Mouse (Mus musculus) MEL (cell line): ENCODE results near the gene Sec16a. TPM values are rescaled to one million over a fixed set of nuclear protein-coding genes. Genes with fewer than 3 reads are reported as not detected.

ENCODE experiments used
- DNase-seq: peaks from one replicate; pipeline ENCODE4 v3.0.0; 2011; ENCODE audit warnings: low read depth, low spot score
- H3K27ac ChIP-seq: 2 replicates; pipeline ENCODE4 v1.5.1; 2012; ENCODE audit warnings: low read depth, mild to moderate bottlenecking, control low read depth, low read length, moderate library complexity; ENCODE audit not compliant: control insufficient read depth
- H3K27me3 ChIP-seq, 2 experiments: fragments of 150-350 bp in 1 of 2; sonication (generic) in 1 of 2; 2 replicates each; pipeline ENCODE4 v1.6.1; 2012; ENCODE audit warnings: low read length in 2 of 2, mild to moderate bottlenecking in 2 of 2, improper control_type of control experiment in 1 of 2, moderate library complexity in 1 of 2; ENCODE audit not compliant: insufficient read depth in 2 of 2, control insufficient read depth in 1 of 2
- H3K36me3 ChIP-seq, 2 experiments: 2 replicates each; pipeline ENCODE4 v1.6.1; 2012 to 2014; ENCODE audit warnings: low read length in 2 of 2, improper control_type of control experiment in 1 of 2, inconsistent platforms in 1 of 2, mild to moderate bottlenecking in 1 of 2; ENCODE audit not compliant: insufficient read depth in 2 of 2, control insufficient read depth in 1 of 2
- H3K4me1 ChIP-seq, 2 experiments: fragments of 150-350 bp in 1 of 2; sonication (generic) in 1 of 2; 2 replicates each; pipeline ENCODE4 v1.6.1; 2012; ENCODE audit warnings: low read length in 2 of 2, improper control_type of control experiment in 1 of 2, mild to moderate bottlenecking in 1 of 2; ENCODE audit not compliant: insufficient read depth in 2 of 2, control insufficient read depth in 1 of 2
- H3K4me3 ChIP-seq, 2 experiments: fragments of 150-350 bp in 1 of 2; sonication (generic) in 1 of 2; 2 replicates each; pipeline ENCODE4 v1.5.1; 2012; ENCODE audit warnings: low read depth in 2 of 2, low read length in 2 of 2, mild to moderate bottlenecking in 2 of 2, moderate library complexity in 2 of 2, control low read depth in 1 of 2, improper control_type of control experiment in 1 of 2; ENCODE audit not compliant: control insufficient read depth in 1 of 2, insufficient read depth in 1 of 2
- H3K79me2 ChIP-seq: 2 replicates; pipeline ENCODE4 v1.6.1; 2012; ENCODE audit warnings: mild to moderate bottlenecking, low read length, moderate library complexity; ENCODE audit not compliant: control insufficient read depth, poor library complexity, insufficient read depth
- H3K9ac ChIP-seq: 2 replicates; pipeline ENCODE4 v1.6.1; 2012; ENCODE audit warnings: low read depth, mild to moderate bottlenecking, control low read depth, low read length, moderate library complexity; ENCODE audit not compliant: control insufficient read depth, poor library complexity, severe bottlenecking
- H3K9me3 ChIP-seq: fragments of 150-350 bp; sonication (generic); replicated peaks from 2 replicates; pipeline ENCODE4 v1.6.1; 2012; ENCODE audit warnings: mild to moderate bottlenecking, low read length, improper control_type of control experiment, moderate library complexity; ENCODE audit not compliant: insufficient read depth
- CTCF ChIP-seq, 3 experiments: IDR thresholded peaks in 2 of 3; conservative IDR thresholded peaks in 1 of 3; 2 replicates each; pipeline ENCODE4 v1.5.1; 2011 to 2012; ENCODE audit warnings: low read length in 3 of 3, low read depth in 2 of 3, mild to moderate bottlenecking in 2 of 3, improper control_type of control experiment in 1 of 3, inconsistent platforms in 1 of 3, mixed read lengths in 1 of 3, moderate library complexity in 1 of 3; ENCODE audit not compliant: control insufficient read depth in 1 of 3, insufficient read depth in 1 of 3, poor library complexity in 1 of 3, severe bottlenecking in 1 of 3
- EP300 ChIP-seq, 2 experiments: IDR thresholded peaks; 2 replicates each; pipeline ENCODE4 v1.6.1; 2011; ENCODE audit warnings: improper control_type of control experiment in 2 of 2, low read length in 2 of 2, low read depth in 1 of 2, mild to moderate bottlenecking in 1 of 2
- ETS1 ChIP-seq: IDR thresholded peaks from 2 replicates; pipeline ENCODE4 v1.6.1; 2012; ENCODE audit warnings: low read depth, mild to moderate bottlenecking, inconsistent platforms, low read length, improper control_type of control experiment, moderate library complexity
- KAT2A ChIP-seq: conservative IDR thresholded peaks from 2 replicates; pipeline ENCODE4 v1.6.1; 2012; ENCODE audit warnings: low read depth, low read length, improper control_type of control experiment, inconsistent platforms
- MEF2A ChIP-seq: IDR thresholded peaks from 2 replicates; pipeline ENCODE4 v1.6.1; 2014; ENCODE audit warnings: low read depth, mild to moderate bottlenecking, inconsistent platforms, low read length, improper control_type of control experiment; ENCODE audit not compliant: poor library complexity, insufficient replicate concordance, severe bottlenecking; ENCODE audit errors: extremely low read depth
- MXI1 ChIP-seq: IDR thresholded peaks from 2 replicates; pipeline ENCODE4 v1.6.1; 2011; ENCODE audit warnings: mild to moderate bottlenecking, low read depth, low read length, improper control_type of control experiment
- POLR2AphosphoS5 ChIP-seq: IDR thresholded peaks from 2 replicates; pipeline ENCODE4 v1.6.1; 2012; ENCODE audit warnings: low read depth, borderline replicate concordance, mild to moderate bottlenecking, inconsistent platforms, low read length, moderate library complexity, mixed read lengths
- RAD21 ChIP-seq: IDR thresholded peaks from 2 replicates; pipeline ENCODE4 v1.6.1; 2011; ENCODE audit warnings: mild to moderate bottlenecking, low read depth, low read length, improper control_type of control experiment
- SMC3 ChIP-seq: IDR thresholded peaks from 2 replicates; pipeline ENCODE4 v1.6.1; 2011; ENCODE audit warnings: low read depth, low read length, improper control_type of control experiment
- TBP ChIP-seq: IDR thresholded peaks from 2 replicates; pipeline ENCODE4 v1.8.0; 2011; ENCODE audit warnings: low read depth, low read length, improper control_type of control experiment
- UBTF ChIP-seq: IDR thresholded peaks from 2 replicates; pipeline ENCODE4 v1.6.1; 2012; ENCODE audit warnings: low read depth, mild to moderate bottlenecking, inconsistent platforms, low read length, improper control_type of control experiment, moderate library complexity, borderline replicate concordance; ENCODE audit not compliant: insufficient read depth
- ZKSCAN1 ChIP-seq: IDR thresholded peaks from 2 replicates; pipeline ENCODE4 v1.6.1; 2012; ENCODE audit warnings: low read depth, mild to moderate bottlenecking, inconsistent platforms, low read length, improper control_type of control experiment, moderate library complexity
- ZMIZ1 ChIP-seq: IDR thresholded peaks from 2 replicates; pipeline ENCODE4 v1.6.1; 2012; ENCODE audit warnings: low read depth, mild to moderate bottlenecking, inconsistent platforms, low read length, improper control_type of control experiment, moderate library complexity
- polyA plus RNA-seq, 2 experiments: library from polyadenylated mRNA; stranded (reverse) in 1 of 2; unstranded in 1 of 2; fragments of >175 nt in 1 of 2; fragments of >200 nt in 1 of 2; gene quantifications; 2 replicates each; pipeline versions ENCODE4 v1.2.1 to v1.2.4; 2012; ENCODE audit warnings: low replicate concordance in 2 of 2, low read depth in 1 of 2; ENCODE audit not compliant: insufficient read length in 2 of 2, insufficient read depth in 1 of 2, missing spikeins in 1 of 2
- total RNA-seq: library from RNA; depleted of rRNA; stranded (reverse); fragments of 300-350 nt; gene quantifications from 2 replicates; pipeline ENCODE4 v1.2.3, GENCODE M21; 2012

Gene Sec16a
- total and polyA plus RNA-seq, 3 experiments, result 20.3 to 38.0 TPM; not detected in 1

GRCm38 (mm10) chr2:26475505-26476430, 30.8 kb upstream of the Sec16a start:
- Histone ChIP-seq H3K27me3 (peaks cover 4 to 10% of the 10 kb centered on the region in 2 experiments), H3K36me3 (no peaks in the 10 kb centered on the region), H3K4me1 (no peaks in the 10 kb centered on the region)

GRCm38 (mm10) chr2:26474789-26475504, 29.9 kb upstream of the Sec16a start:
- TF ChIP-seq UBTF (no peak), RAD21 (no peak), CTCF (IDR thresholded peaks at IDR 0.05 in 2 of 3, conservative IDR thresholded peaks at IDR 0.05 in 1 of 3; ENCODE audit: control insufficient read depth in 1 of 3, insufficient read depth in 1 of 3, low read depth in 2 of 3, low read length in 3 of 3, poor library complexity in 1 of 3, severe bottlenecking in 1 of 3) (peak in 2 of 3 experiments; percentile 11 to 13; a peak in 1 of 6 replicates), SMC3 (0 out of 2 replicates have a peak, but pooled peaks have one; percentile 10), ETS1 (no peak)
- Histone ChIP-seq H3K9ac (no peak overlapping the region), H3K9me3 (no peaks in the 10 kb centered on the region), H3K36me3 (no peaks in the 10 kb centered on the region), H3K27ac (no peak overlapping the region), H3K4me3 (no peak overlapping the region), H3K27me3 (peaks cover 4 to 10% of the 10 kb centered on the region in 2 experiments), H3K4me1 (no peaks in the 10 kb centered on the region), H3K79me2 (no peaks in the 10 kb centered on the region)
- DNase-seq, result no peak

More at GRCm38 (mm10) chr2:26475505-26476430, 30.8 kb upstream of the Sec16a start:
- H3K27ac ChIP-seq, result no peak overlapping the region
- no peak overlapping the region for H3K9ac ChIP-seq
- DNase-seq, result no peak
- no peaks in the 10 kb centered on the region for H3K9me3 ChIP-seq
- no peak overlapping the region for H3K4me3 ChIP-seq
- H3K79me2 ChIP-seq, result no peaks in the 10 kb centered on the region
- TF ChIP-seq ETS1, result no peak
- no peak for TF ChIP-seq MXI1
- no peak for TF ChIP-seq POLR2AphosphoS5
- TF ChIP-seq ZMIZ1, result no peak
- no peak for TF ChIP-seq CTCF (IDR thresholded peaks at IDR 0.05 in 2 of 3, conservative IDR thresholded peaks at IDR 0.05 in 1 of 3; ENCODE audit: control insufficient read depth in 1 of 3, insufficient read depth in 1 of 3, low read depth in 2 of 3, low read length in 3 of 3, poor library complexity in 1 of 3, severe bottlenecking in 1 of 3)
- no peak for TF ChIP-seq TBP
- TF ChIP-seq ZKSCAN1, result no peak
- no peak for TF ChIP-seq EP300 (IDR thresholded peaks at IDR 0.05; ENCODE audit: low read depth in 1 of 2, low read length in 2 of 2)
- TF ChIP-seq KAT2A, result no peak
- TF ChIP-seq MEF2A, result no peak
- TF ChIP-seq, all 39 proteins: peak for 0
